Mouse (Mus musculus): ENCODE results near the gene Mmadhc.

Gene Mmadhc

DNA sequence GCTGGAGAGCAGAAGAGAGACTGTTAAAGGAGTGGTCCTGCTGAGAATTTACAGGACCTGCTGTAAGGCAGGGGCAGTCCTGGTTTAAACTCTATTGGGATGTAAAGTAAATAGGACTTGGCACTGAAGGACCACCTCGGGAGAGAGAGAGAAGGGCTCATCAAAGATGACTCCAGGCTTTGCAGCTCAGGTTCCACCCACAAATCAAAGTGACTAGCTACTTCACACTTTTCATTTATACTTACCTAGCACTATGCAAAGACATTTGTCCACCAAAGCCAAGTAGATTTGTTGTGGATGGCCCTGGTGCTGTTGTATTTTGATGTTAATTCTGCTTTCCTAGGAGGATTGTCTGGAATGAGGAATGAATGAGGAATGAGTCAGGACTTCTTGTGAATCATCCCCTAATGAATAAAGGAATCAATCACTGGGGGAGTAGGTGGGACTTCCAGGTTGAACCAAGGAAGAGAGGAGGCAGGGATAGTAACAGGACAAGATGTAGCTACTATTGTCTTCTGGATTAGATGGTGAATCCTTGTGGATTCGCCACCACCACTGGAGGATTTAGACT is 31.3 kb downstream of the Mmadhc start:
- no peak for DNase-seq (ENCODE audit: low spot score in 2 of 2)

DNA sequence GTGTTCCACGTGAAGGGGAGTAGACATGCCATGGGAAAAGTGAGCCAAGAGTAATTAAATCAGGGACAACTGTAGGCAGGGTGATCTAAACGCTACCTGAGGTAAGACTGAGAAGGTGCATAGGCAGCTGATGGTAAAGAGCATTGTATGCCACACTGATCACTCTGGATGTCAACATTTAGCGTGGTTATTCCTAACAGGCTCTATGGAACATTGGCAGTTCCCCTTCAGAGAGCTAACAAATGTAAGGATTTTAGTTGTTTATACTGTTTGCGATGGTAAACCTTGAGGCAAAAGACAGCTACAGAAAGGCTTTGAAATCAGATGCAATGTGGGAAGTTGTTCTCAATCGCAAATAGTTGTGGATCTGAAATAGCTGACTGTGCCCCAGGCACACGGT is 32.5 kb downstream of the Mmadhc start:
- no peak for DNase-seq (ENCODE audit: low spot score in 2 of 2)

DNA sequence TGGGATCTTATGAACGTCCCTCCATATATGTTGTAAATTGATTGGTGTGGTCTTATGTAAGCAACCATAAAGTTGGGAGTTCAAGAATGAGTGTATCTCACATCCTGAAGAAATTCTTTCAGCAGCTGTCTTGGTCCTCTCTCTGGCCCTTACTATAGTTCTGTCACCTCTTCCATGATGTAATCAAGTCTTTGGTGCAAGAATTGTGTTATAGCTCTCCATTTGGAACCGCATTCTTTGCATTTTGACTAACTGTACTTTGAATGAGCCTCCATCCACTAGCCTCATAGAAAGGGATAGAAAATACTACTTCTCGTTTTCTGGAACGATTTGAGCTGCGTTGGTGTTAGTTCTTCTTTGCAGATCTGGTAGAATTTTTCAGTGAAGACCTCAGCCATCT is 41.6 kb downstream of the Mmadhc start:
- no peak for DNase-seq (ENCODE audit: low spot score in 2 of 2)

DNA sequence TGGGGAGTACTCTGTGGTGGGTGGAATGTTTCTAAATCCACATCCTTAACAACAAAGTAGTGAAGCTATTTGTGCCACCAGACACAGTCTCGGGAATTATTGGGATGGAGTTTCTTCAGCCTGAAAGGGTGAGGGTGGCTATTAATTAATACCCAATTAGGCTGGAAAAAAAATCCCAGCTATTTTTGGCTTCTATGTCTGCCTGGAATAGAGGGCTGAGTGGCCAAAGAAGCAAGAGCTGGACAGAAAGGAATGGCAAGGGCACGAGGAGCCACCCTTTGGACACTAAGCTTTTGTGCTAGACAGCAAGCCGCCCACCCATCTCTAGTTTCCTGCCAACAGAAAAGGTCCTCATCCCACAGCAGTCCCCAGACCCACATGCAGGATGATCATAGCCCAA is 48.0 kb downstream of the Mmadhc start:
- no peak for DNase-seq (ENCODE audit: low spot score in 2 of 2)

DNA sequence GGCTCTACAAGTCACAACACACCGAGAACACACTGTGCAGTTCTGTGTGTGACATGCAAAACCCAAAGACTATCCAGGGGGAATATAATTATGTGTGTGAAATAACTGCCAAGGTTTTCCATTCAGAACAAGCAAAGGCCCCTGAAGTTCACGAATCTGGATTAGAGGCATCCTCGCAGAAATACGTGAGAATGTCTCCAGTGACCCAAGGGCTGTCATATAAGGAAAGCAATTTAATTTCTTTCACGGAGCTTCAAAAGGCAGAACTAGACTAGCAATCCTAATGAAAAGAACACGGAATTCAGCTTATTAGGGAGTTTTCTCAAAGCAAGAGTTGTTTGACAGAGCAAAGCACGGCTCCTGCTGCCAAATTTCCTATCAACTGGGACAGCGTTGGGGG is 63.1 kb downstream of the Mmadhc start:
- no peak for DNase-seq (ENCODE audit: low spot score in 2 of 2)
